Mouse (Mus musculus) small intestine, adult 2 months (tissue): Measurements from ENCODE around the gene Acsl6. TPM values are rescaled to one million over a fixed set of nuclear protein-coding genes. Genes with fewer than 3 reads are reported as not detected.

Experiments used
- H3K27ac ChIP-seq: fragments of 200-500 bp; 2 replicates; pipeline ENCODE4 v1.5.1; 2012; ENCODE audit warnings: low read depth, low read length, control low read depth, inconsistent platforms; ENCODE audit not compliant: insufficient read depth
- H3K27me3 ChIP-seq: fragments of 200-500 bp; 2 replicates; pipeline ENCODE4 v1.6.1; 2012; ENCODE audit warnings: mild to moderate bottlenecking, moderate library complexity, low read length, inconsistent platforms; ENCODE audit not compliant: control insufficient read depth, insufficient read depth
- H3K36me3 ChIP-seq: fragments of 200-500 bp; 2 replicates; pipeline ENCODE4 v1.6.1; 2012; ENCODE audit warnings: mild to moderate bottlenecking, low read length, control low read depth, inconsistent platforms; ENCODE audit not compliant: control insufficient read depth, insufficient read depth
- H3K4me1 ChIP-seq: fragments of 200-500 bp; 2 replicates; pipeline ENCODE4 v1.6.1; 2012; ENCODE audit warnings: low read length, inconsistent platforms, mixed read lengths; ENCODE audit not compliant: control insufficient read depth, insufficient read depth, insufficient read length
- H3K4me3 ChIP-seq: fragments of 200-500 bp; 2 replicates; pipeline ENCODE4 v1.5.1; 2012; ENCODE audit warnings: low read depth, mild to moderate bottlenecking, control low read depth, inconsistent platforms, low read length, moderate library complexity
- CTCF ChIP-seq: fragments of 200-500 bp; IDR thresholded peaks from 2 replicates; pipeline ENCODE4 v1.5.1; 2012; ENCODE audit warnings: low read depth, mild to moderate bottlenecking, control low read depth, inconsistent platforms, low read length, moderate library complexity, mixed read lengths; ENCODE audit not compliant: insufficient replicate concordance, insufficient read length; ENCODE audit errors: extremely low read depth
- POLR2A ChIP-seq: fragments of 200-500 bp; IDR thresholded peaks from 2 replicates; pipeline ENCODE4 v1.6.1; 2012; ENCODE audit warnings: low read depth, mild to moderate bottlenecking, control low read depth, inconsistent platforms, low read length, moderate library complexity
- WGBS: fragments of 180-500 bp; shearing (Covaris S2); methylation state at CpG from one replicate; pipeline ENCODE4 v1.1.7; 2018; 5-methylcytosine and 5-hydroxymethylcytosine counted together
- polyA plus RNA-seq: library from polyadenylated mRNA; depleted of rRNA; stranded (reverse); fragments of >200 nt; gene quantifications from 2 replicates; pipeline ENCODE4 v1.2.3, GENCODE M21; 2012; rRNA removed

Acsl6 gene
- 0.42 and 0.81 TPM in 2 replicates for polyA plus RNA-seq

DNA sequence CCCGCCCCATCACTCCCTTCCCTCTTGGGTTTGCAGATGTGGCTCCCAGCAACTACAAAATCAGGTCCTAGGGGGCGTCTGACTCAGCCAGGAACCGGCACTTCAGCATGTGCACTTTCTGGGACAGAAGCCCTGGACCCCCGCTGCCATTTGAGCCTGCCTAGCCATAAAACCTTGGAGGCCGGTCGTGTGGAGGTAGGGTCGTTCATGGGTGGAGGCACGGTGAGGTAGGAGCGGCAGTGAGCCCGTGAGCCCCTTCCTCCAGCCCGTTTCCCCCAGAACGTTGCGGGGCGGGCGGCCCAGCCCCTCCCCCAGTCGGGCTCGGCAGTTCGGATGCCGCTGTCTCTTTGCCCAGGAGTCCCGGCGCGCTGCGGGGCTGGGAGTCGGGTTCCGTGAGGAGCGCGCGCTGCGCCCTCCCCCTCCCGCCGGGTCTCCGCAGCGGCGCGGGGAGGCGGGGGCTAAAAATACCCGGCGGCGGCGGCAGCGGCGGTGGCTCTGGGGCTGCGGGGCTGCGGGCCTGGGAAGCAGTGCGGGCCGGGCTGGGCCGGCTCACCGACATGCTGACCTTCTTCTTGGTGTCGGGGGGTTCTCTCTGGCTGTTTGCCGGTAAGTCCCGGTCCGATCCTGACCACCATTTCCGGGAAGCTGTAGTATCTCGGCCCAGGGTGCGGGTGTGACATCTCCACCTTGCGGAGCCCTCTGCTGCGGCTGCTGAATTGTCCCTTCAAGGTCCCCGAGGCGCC is at the start of gene Acsl6:
Gene Acsl6 (plus strand): TSS at position 71 of the 743 bp plus-strand sequence.
- Histone ChIP-seq H3K36me3 (no peaks in the 10 kb centered on the region), H3K4me1 (peaks cover 8% of the 10 kb centered on the region), H3K27me3 (peaks cover 23% of the 10 kb centered on the region), H3K4me3 (peak within 1 kb of the TSS; percentile 60), H3K27ac (no peak within 1 kb of the TSS)
- 1% methylated on average over 58 of the region's 59 CpGs for WGBS
- no peak for TF ChIP-seq POLR2A

GRCm38 (mm10) chr11:54254114-54254513 is 49.5 kb upstream of the Acsl6 start:
- peaks cover 7% of the 10 kb centered on the region; the same call in 1 of the 2 replicates for H3K4me1 ChIP-seq
- 33% methylated on average over 4 of the region's 4 CpGs for WGBS
- H3K36me3 ChIP-seq: no peaks in the 10 kb centered on the region
- TF ChIP-seq CTCF: peak; percentile 42; the same call in 1 of the 2 replicates
- no peak for TF ChIP-seq POLR2A
- H3K27me3 ChIP-seq: no peaks in the 10 kb centered on the region
- no peak overlapping the region for H3K4me3 ChIP-seq
- H3K27ac ChIP-seq: no peak overlapping the region

DNA sequence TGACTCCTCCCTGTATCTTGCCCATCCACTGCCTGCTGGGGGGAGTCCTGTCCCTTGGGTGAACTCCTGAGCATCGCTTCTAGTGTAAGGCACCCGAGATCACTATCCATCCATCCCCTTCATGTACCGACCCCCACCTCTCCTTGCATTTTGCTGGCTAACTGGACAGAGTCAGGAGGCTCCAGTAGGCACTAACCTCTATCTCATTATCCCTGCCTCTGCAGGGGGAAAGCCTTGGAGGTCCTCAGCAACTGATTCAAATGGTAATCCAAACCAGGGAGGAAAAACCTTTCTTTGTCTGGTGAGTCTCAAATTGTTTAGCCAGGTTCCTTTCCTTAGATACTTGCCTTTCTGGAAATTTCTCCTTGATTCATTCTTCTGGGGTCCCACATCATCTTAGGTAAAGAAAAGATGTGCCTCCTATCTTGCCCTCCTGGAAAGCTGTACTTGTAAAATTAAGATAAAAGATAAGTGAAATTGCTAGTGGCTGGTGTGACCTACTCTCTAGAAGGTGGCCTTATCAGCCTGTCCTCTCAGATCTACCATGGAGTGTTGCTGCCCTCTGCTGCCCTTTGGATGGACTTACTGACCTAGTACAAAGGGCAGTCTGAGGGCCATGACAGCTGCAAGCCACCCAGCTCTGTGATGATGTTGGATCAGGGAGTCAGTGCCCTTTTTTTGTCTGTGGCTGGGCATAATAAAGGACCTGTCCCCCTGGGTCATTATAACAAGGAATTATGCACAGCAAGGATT is 46.8 kb upstream of the Acsl6 start:
- Histone ChIP-seq H3K27me3 (no peaks in the 10 kb centered on the region), H3K4me1 (no peaks in the 10 kb centered on the region), H3K36me3 (no peaks in the 10 kb centered on the region), H3K4me3 (no peak overlapping the region), H3K27ac (no peak overlapping the region)
- WGBS: 74% methylated on average over 3 of the region's 3 CpGs
- TF ChIP-seq POLR2A (no peak), CTCF (peak; percentile 60; the same call in 1 of the 2 replicates)

GRCm38 (mm10) chr11:54263405-54264031 is 40.1 kb upstream of the Acsl6 start:
- TF ChIP-seq CTCF (peak; percentile 14; the same call in 1 of the 2 replicates), POLR2A (no peak)
- Histone ChIP-seq H3K4me3 (no peak overlapping the region), H3K36me3 (no peaks in the 10 kb centered on the region), H3K27ac (no peak overlapping the region), H3K4me1 (no peaks in the 10 kb centered on the region), H3K27me3 (no peaks in the 10 kb centered on the region)
- WGBS: 14% methylated on average over 1 of the region's 1 CpGs

DNA sequence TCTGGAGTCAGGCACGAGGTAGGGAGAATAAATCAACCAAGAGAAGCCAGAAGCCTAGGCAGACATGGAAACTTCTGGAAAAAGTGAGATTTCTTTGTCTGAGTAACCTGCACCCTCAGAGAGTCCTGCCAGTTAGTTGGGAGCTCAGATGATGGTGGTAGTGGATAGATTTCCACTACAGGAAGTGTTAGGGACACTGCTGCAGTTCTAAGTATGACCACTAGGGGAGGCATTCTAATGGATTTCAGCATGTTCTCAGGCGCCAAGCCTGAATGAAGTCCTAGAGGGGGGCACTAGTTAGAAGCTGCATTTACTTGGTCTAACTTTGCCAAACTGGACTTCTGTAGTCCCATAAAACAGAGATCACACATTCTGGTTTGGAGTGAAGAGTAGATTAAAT is 39.1 kb upstream of the Acsl6 start:
- no peak for TF ChIP-seq POLR2A
- TF ChIP-seq CTCF: no peak
- Histone ChIP-seq H3K27me3 (no peaks in the 10 kb centered on the region), H3K27ac (no peak overlapping the region), H3K36me3 (no peaks in the 10 kb centered on the region), H3K4me1 (no peaks in the 10 kb centered on the region), H3K4me3 (no peak overlapping the region)
- 34% methylated on average over 2 of the region's 2 CpGs for WGBS

GRCm38 (mm10) chr11:54267177-54267576 is 36.4 kb upstream of the Acsl6 start, which contains the start of gene Il3:
TSS of gene Il3 (minus strand) at chr11:54267277.
- H3K27me3 ChIP-seq: no peaks in the 10 kb centered on the region
- WGBS: 72% methylated on average over 6 of the region's 6 CpGs
- no peaks in the 10 kb centered on the region for H3K4me1 ChIP-seq
- no peak within 1 kb of the TSS for H3K4me3 ChIP-seq
- H3K27ac ChIP-seq: no peak within 1 kb of the TSS
- TF ChIP-seq POLR2A (no peak), CTCF (no peak)
- no peaks in the 10 kb centered on the region for H3K36me3 ChIP-seq
